Mouse (Mus musculus): Measurements from ENCODE around the gene Atp6v0c. TPM values are rescaled to one million over a fixed set of nuclear protein-coding genes. Genes with fewer than 3 reads are reported as not detected.

Atp6v0c gene
- polyA plus RNA-seq, 2 experiments: 236 to 326 TPM

DNA sequence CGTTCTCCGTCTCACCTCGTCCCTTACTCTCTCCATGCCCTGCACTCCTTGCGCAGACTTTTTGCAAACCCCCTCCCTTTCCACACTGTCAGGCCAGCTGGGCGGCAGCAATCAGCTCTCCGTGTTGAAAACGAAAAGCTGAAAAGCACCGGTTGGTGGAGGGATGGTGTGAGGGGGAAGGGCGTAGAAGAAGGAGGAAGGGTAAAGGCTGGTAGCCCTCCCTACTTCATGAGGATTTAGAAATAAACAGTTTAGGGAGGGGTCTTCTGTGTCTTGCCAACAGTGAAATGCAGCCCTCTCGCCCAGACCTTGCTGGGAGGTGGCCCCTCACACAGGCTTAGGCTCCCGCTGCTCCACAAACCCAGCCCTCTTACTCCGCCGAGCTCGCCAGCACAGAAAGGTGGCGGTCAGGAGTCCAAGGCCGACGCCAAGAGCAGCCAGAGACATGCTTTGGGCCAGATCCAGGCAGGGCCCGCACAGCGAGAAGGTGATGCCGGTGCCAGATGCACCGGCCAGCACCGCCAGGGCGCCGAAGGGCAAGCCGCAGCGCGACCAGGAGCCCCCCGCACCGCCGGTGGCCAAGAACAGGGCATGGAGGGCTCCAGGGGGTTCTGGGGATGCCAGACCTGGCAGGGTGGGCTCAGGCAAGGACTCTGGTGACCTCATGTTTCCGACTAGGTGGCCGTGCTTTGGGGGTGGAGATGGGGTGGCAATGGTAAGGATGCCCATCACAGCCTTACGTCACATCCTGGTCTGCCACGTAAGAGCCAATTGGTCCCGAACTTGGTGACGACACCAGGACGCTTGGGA lies 42.3 kb upstream of the Atp6v0c start:
- ATAC-seq (ENCODE audit: insufficient read depth): no peak

GRCm38 (mm10) chr17:24210591-24210990 lies 41.1 kb upstream of the Atp6v0c start:
- no peak overlapping the region for H3K4me3 ChIP-seq (ENCODE audit: insufficient read depth in 1 of 2, low read depth in 2 of 2, low read length in 2 of 2)
- TF ChIP-seq CTCF (IDR thresholded peaks at IDR 0.05; ENCODE audit: low read depth): no peak
- no peaks in the 10 kb centered on the region for H3K9me3 ChIP-seq (ENCODE audit: control insufficient read depth, low read length)
- peaks cover 3% of the 10 kb centered on the region; the same call in 1 of the 2 replicates for H3K27me3 ChIP-seq (ENCODE audit: control insufficient read depth, insufficient read depth, low read length)
- no peak overlapping the region for H3K4me2 ChIP-seq (ENCODE audit: low read depth)
- DNase-seq (ENCODE audit: low read depth in 3 of 3, low spot score in 3 of 3): no peak
- H3K9ac ChIP-seq (replicated peaks): 0 out of 2 replicates have a peak overlapping the region, but pooled peaks have one; percentile 18
- no peak overlapping the region for H3K27ac ChIP-seq
- H3K36me3 ChIP-seq (replicated peaks; ENCODE audit: control insufficient read depth, insufficient read depth, low read depth): peaks cover 8% of the 10 kb centered on the region
- WGBS (ENCODE audit: insufficient replicate concordance): 58% methylated on average over 3 of the region's 3 CpGs
- H3K4me1 ChIP-seq (replicated peaks; ENCODE audit: control insufficient read depth in 2 of 2, insufficient read depth in 2 of 2, low read length in 1 of 2): peaks cover 51 to 59% of the 10 kb centered on the region in 2 experiments
- ATAC-seq (ENCODE audit: insufficient read depth): no peak

More for the DNA sequence above, 42.3 kb upstream of the Atp6v0c start:
- no peaks in the 10 kb centered on the region for H3K9me3 ChIP-seq (ENCODE audit: control insufficient read depth, low read length)
- peak overlapping the region; percentile 42 for H3K9ac ChIP-seq (replicated peaks)
- peak overlapping the region; percentile 73 for H3K4me2 ChIP-seq (ENCODE audit: low read depth)
- H3K36me3 ChIP-seq (replicated peaks; ENCODE audit: control insufficient read depth, insufficient read depth, low read depth): peaks cover 21% of the 10 kb centered on the region
- peaks cover 40 to 49% of the 10 kb centered on the region in 2 experiments for H3K4me1 ChIP-seq (replicated peaks; ENCODE audit: control insufficient read depth in 2 of 2, insufficient read depth in 2 of 2, low read length in 1 of 2)
- WGBS (ENCODE audit: insufficient replicate concordance): 7% methylated on average over 37 of the region's 37 CpGs
- peak in 2 of 3 experiments; percentile 57 to 59 for DNase-seq (ENCODE audit: low read depth in 3 of 3, low spot score in 3 of 3)
- TF ChIP-seq EP300 (IDR thresholded peaks at IDR 0.05; ENCODE audit: low read depth) (no peak), CTCF (IDR thresholded peaks at IDR 0.05; ENCODE audit: low read depth) (no peak)
- H3K27ac ChIP-seq: no peak overlapping the region
- peaks cover 3% of the 10 kb centered on the region; the same call in 1 of the 2 replicates for H3K27me3 ChIP-seq (ENCODE audit: control insufficient read depth, insufficient read depth, low read length)
- peak overlapping the region; percentile 46 to 47 for H3K4me3 ChIP-seq (ENCODE audit: insufficient read depth in 1 of 2, low read depth in 2 of 2, low read length in 2 of 2)

DNA sequence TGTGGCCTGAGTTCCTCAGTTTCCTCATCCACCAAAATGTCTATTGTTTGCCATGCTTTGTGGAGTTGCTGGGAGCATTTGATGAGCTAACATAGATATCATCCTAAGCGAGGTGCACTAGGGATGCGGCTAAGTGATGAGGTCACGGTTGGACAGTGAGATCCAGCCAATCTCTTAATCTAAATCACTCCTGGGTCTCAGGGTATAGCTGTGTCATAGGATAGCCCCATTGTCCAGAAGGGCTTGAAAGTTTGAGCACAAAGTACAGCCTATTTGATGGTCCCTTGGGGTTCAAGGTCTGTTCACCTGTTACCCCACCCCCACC lies 40.4 kb upstream of the Atp6v0c start:
- peak overlapping the region; percentile 97 for H3K4me2 ChIP-seq (ENCODE audit: low read depth)
- H3K4me3 ChIP-seq (ENCODE audit: insufficient read depth in 1 of 2, low read depth in 2 of 2, low read length in 2 of 2): peak overlapping the region in 1 of 2 experiments; percentile 67; a peak in 1 of 4 replicates
- no peak for TF ChIP-seq EP300 (IDR thresholded peaks at IDR 0.05; ENCODE audit: low read depth)
- WGBS (ENCODE audit: insufficient replicate concordance): 53% methylated on average over 3 of the region's 3 CpGs
- peaks cover 3% of the 10 kb centered on the region; the same call in 1 of the 2 replicates for H3K27me3 ChIP-seq (ENCODE audit: control insufficient read depth, insufficient read depth, low read length)
- DNase-seq (ENCODE audit: low read depth in 3 of 3, low spot score in 3 of 3) (no peak), ATAC-seq (ENCODE audit: insufficient read depth) (no peak)
- no peaks in the 10 kb centered on the region for H3K9me3 ChIP-seq (ENCODE audit: control insufficient read depth, low read length)
- H3K36me3 ChIP-seq (replicated peaks; ENCODE audit: control insufficient read depth, insufficient read depth, low read depth): peaks cover 1% of the 10 kb centered on the region
- peak overlapping the region; percentile 76 for H3K9ac ChIP-seq (replicated peaks)
- H3K27ac ChIP-seq: peak overlapping the region; percentile 95
- H3K4me1 ChIP-seq (replicated peaks; ENCODE audit: control insufficient read depth in 2 of 2, insufficient read depth in 2 of 2, low read length in 1 of 2): peaks cover 51 to 59% of the 10 kb centered on the region in 2 experiments

GRCm38 (mm10) chr17:24209043-24209915 lies 39.8 kb upstream of the Atp6v0c start, which contains the start of gene Ntn3:
TSS of gene Ntn3 (minus strand) at chr17:24209531.
- DNase-seq (ENCODE audit: low read depth in 3 of 3, low spot score in 3 of 3) (peak; percentile 85 to 87 (median 87)), ATAC-seq (ENCODE audit: insufficient read depth) (peak; percentile 85)
- TF ChIP-seq EP300 (IDR thresholded peaks at IDR 0.05; ENCODE audit: low read depth) (peak; percentile 79), CTCF (IDR thresholded peaks at IDR 0.05; ENCODE audit: low read depth) (no peak)
- Histone ChIP-seq H3K36me3 (replicated peaks; ENCODE audit: control insufficient read depth, insufficient read depth, low read depth) (no peaks in the 10 kb centered on the region), H3K9me3 (ENCODE audit: control insufficient read depth, low read length) (no peaks in the 10 kb centered on the region), H3K27ac (peak within 1 kb of the TSS; percentile 95), H3K4me3 (ENCODE audit: insufficient read depth in 1 of 2, low read depth in 2 of 2, low read length in 2 of 2) (peak within 1 kb of the TSS; percentile 42 to 67), H3K4me2 (ENCODE audit: low read depth) (peak within 1 kb of the TSS; percentile 97), H3K4me1 (replicated peaks; ENCODE audit: control insufficient read depth in 2 of 2, insufficient read depth in 2 of 2, low read length in 1 of 2) (peaks cover 57 to 65% of the 10 kb centered on the region in 2 experiments), H3K9ac (replicated peaks) (peak within 1 kb of the TSS; percentile 76), H3K27me3 (ENCODE audit: control insufficient read depth, insufficient read depth, low read length) (peaks cover 3% of the 10 kb centered on the region; the same call in 1 of the 2 replicates)
- WGBS (ENCODE audit: insufficient replicate concordance): 3% methylated on average over 43 of the region's 43 CpGs

Data from liver, embryonic 14.5 days (tissue).